Mouse (Mus musculus) common myeloid progenitor, adult 5-6 weeks (primary cell): Measurements from ENCODE around the gene Hikeshi. TPM values are rescaled to one million over a fixed set of nuclear protein-coding genes. Genes with fewer than 3 reads are reported as not detected.

Source experiments
- ATAC-seq: replicated peaks from 2 replicates; pipeline ENCODE4 v1.8.0; 2016; ENCODE audit warnings: low read depth, mild to moderate bottlenecking, moderate TSS enrichment, inconsistent platforms; ENCODE audit not compliant: poor library complexity, severe bottlenecking
- total RNA-seq: library from RNA; stranded (forward); fragments of 200-1000, 187-1606 nt; gene quantifications from 2 replicates; pipeline ENCODE4 v1.2.3, GENCODE M21; 2017

Hikeshi gene
- total RNA-seq, 1 experiment from 2014 or later = 96.7 TPM

- ATAC-seq = no peak
Measured at GRCm38 (mm10) chr7:89916711-89917110, 24.3 kb downstream of the Hikeshi start.

DNA sequence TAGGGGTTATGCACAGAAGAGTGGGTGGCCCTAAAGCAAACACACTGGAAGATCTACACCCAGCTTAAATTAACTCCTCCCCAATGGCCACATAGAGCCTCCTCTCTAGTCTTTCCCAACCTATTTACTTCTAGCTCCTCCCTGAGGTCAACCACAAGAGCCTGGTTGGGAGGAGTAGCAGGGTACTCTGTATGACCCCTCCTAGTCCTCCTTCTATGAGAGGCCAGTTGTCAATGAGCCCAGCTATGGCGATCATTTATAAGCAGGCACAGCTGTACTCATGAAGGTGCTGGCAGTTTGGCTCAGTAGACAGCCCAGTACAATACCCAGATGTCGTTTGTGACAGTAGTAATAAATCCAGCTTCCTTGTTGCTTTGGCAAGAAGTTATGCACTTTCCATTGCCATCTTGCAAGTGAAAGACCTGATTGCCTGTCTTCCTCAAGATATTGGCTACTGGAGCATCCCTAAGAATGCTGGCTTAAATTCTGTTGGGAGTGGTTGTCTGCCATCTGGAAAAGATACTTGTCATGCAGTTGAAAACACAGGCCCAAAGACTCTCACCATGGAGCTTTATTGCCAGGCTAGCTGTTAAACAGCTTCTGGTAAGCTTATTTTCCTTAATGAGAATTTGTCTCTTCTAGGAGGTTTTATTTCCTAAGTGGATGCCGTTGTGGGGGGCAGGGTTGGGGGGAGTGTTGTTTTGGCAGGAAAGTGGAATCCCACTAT lies 27.4 kb downstream of the Hikeshi start:
- ATAC-seq = 0 out of 2 replicates have a peak, but pooled peaks have one; percentile 25

DNA sequence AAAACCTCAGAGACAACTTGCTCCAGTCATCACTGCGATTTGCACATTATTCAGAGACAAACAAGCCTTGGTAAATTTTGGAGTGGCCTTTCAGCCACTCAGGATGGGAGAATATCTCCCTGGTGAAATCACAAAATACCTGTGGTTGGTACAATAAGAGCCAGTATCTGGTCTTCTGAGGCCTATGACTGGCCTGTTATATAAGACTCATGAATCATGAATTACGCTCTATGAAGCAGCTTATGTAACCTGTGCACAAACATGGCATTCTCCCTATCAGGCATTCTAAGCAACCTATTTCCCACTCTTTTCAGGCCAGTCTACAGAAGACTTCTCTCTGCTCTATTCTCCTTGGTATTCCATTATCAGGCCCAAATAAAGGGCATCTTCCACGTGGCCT lies 28.6 kb downstream of the Hikeshi start:
- no peak for ATAC-seq

- ATAC-seq = no peak
Measured at GRCm38 (mm10) chr7:89909711-89910110, 31.3 kb downstream of the Hikeshi start.

DNA sequence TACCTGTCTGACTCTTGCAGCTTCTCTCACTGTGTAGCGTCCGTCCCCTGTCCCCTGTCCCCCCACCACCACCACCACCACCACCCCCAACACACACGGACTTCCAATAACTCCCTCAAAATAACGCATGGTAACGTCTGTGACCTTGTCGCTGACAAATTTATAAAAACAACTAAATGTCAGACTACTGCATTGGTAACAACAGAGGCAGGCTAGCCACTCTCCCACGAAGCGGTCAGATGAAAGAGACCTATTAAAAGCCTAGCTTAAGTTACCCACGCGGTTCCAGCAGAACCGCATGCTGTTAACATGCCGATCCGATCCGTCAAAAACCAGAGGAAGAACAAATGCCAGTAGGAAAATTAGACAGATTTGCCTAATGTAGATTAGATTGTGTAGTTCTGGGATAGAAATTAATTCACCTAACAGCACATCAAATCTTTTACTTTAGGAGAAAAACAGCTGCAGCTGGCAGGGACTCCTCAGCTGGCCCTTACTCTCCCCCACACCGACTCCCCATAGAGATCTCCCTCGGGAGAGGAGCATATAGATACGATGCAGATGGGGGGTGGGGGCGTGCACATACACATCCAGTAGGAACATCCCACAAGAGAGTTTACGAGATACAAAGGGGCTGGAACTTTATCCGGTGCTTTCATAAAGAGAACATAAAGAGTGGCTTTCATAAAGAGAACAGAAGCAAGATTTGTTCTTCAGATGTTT lies 31.9 kb downstream of the Hikeshi start:
- ATAC-seq = no peak

DNA sequence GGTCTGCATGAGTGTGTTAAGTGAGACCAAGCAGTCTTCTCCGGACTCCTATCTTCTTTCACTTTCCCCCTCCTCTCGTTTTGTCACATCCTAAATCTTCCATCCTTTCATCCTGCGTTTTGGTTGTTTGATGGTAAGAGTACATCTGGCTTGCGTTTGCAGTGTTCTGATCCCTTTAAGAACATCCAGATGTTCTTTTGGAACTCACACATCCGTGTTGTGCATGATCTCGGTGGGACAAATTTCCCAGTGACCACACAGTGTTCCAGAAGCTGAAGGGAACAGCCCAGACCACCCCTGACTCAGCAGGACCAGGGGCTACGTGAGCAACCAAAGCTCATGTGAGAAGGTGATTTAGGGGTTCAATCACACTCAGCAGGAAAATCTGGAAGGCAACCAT lies 32.6 kb downstream of the Hikeshi start:
- no peak for ATAC-seq

GRCm38 (mm10) chr7:89907950-89908349 lies 33.1 kb downstream of the Hikeshi start:
- ATAC-seq = peak; percentile 94

GRCm38 (mm10) chr7:89903442-89904343 lies 37.3 kb downstream of the Hikeshi start, which contains the start of gene Ccdc81:
Ccdc81 (minus strand) TSS chr7:89903629.
- ATAC-seq = no peak; the same call in 1 of the 2 replicates

DNA sequence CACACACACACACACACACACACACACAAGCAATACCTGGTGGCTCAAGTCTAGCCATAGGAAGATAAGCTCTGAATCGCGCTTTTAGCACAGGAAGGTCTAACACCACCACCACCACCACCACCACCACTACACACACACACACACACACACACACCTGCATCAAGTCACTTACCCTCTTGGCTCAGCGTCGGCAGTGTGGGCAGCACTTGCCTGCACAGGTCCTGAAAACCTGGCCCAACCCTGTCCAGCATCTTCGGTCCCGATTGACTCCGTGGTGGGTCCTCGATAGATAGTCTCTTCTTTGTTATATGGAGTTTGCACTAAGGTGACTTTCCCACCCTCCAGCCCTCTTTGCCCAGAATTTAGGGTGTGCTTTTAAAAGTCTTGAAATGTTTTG lies 38.0 kb downstream of the Hikeshi start:
- ATAC-seq = no peak

DNA sequence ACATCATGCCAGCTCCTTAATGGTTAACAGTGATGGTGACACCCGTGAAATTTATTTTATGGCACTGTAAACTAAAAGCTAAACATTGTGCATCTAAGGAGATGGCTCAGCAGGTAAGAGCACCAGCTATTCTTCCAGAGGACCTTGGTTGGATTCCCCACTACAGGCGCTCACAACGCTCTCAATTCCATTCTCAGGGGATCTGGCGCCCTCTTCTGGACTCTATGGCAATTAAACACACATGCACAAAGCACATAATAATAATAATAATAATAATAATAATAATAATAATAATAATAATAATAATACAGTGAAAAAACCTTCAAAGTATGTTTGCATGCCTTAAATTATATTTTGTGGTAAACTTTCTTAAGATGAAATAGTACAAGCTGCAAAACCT lies 49.1 kb downstream of the Hikeshi start:
- ATAC-seq = no peak

GRCm38 (mm10) chr7:89891412-89891811 lies 49.6 kb downstream of the Hikeshi start:
- no peak for ATAC-seq

DNA sequence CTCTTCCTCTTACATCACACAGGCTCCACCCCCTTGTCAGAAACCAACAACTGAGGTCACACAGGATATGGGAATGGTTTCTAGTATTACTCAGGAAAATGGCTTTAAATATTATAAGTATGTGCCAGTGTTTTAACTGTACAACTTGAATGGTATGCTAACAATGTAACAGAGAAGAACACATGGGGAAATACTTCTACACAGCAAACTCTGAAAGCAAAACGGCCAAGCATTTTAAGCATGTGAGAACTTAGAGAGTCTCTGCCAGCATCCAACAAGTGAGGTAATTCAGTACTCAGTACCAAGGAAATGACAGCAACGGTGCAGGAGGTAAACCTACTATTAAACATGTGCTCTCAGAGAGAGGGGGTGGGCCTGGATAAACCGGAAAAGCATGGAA lies 56.5 kb downstream of the Hikeshi start:
- ATAC-seq = no peak

GRCm38 (mm10) chr7:89879686-89880085 lies 61.3 kb downstream of the Hikeshi start:
- no peak for ATAC-seq

Other genes starting within 250 kb of the Hikeshi start
- not detected in 2 replicates for gene Ccdc81, start 37.6 kb downstream of the Hikeshi start, total RNA-seq
- 119 and 225 TPM in 2 replicates for gene Eed, start 39.8 kb upstream of the Hikeshi start, total RNA-seq
- gene Picalm, start 189.0 kb upstream of the Hikeshi start, total RNA-seq = 190 and 196 TPM in 2 replicates